Mouse (Mus musculus) hematopoietic multipotent progenitor cell, adult 10-12 weeks (in vitro differentiated cells): ENCODE results near the gene Glo1. TPM values are rescaled to one million over a fixed set of nuclear protein-coding genes. Genes with fewer than 3 reads are reported as not detected.

ENCODE experiments used
- polyA plus RNA-seq: library from polyadenylated mRNA; stranded (reverse); fragments of >175 nt; gene quantifications from 2 replicates; pipeline ENCODE4 v1.2.3, GENCODE M21; 2012; ENCODE audit warnings: low replicate concordance

Gene Glo1
- polyA plus RNA-seq: 4.4 and 19.3 TPM in 2 replicates

GRCm38 (mm10) chr17:30626719-30627118 is at the start of gene Glo1:
Gene Glo1, minus strand, starts transcription at chr17:30626871.

GRCm38 (mm10) chr17:30624132-30624531 is 2.5 kb downstream of the Glo1 start, which contains the start of gene Dnah8:
Gene Dnah8, plus strand, starts transcription at chr17:30624354.

GRCm38 (mm10) chr17:30575941-30576773 is 50.5 kb downstream of the Glo1 start, which contains the start of gene Btbd9:
Gene Btbd9, minus strand, starts transcription at chr17:30576488.

Other genes with a start within 250 kb of the Glo1 start
- gene Btbd9, start 50.4 kb downstream of the Glo1 start, polyA plus RNA-seq: 56.0 and 183 TPM in 2 replicates
- gene Dnah8, start 2.5 kb downstream of the Glo1 start, polyA plus RNA-seq: 19.7 and 34.1 TPM in 2 replicates